In genomic region chr11:21658985-21659384, GRCm38 (mm10) we compare ENCODE assay signal across 10 mouse cellular contexts.
DNase-seq lines count a peak whose midpoint lies in the region; ATAC-seq lines count a peak whose summit lies in the region.
"Had no signal": no experiment of that assay in that cellular context is flagged by ENCODE, and none has a peak within 500 bp of the region (broad histone marks: within the 10 kb centered on the region; RNA-seq: fewer than 3 reads in every experiment).

No protein-coding gene starts in this region.

- WGBS in kidney, embryonic 14.5 days: 75% methylated on average over 3 of the region's 3 CpGs

- H3K4me2 ChIP-seq in kidney, embryonic 14.5 days (replicated peaks; ENCODE audit: low read depth, low read length): no peak overlapping the region
- H3K4me2 ChIP-seq: limb, embryonic 12.5 days had no signal

- no peaks in the 10 kb centered on the region for H3K4me1 ChIP-seq in kidney, embryonic 14.5 days (ENCODE audit: control insufficient read depth, insufficient read depth, low read length)
- H3K4me1 ChIP-seq: limb, embryonic 12.5 days had no signal

- no peaks in the 10 kb centered on the region for H3K9me3 ChIP-seq in kidney, embryonic 14.5 days (ENCODE audit: control insufficient read depth, low read length)
- H3K9me3 ChIP-seq: limb, embryonic 12.5 days had no signal

- H3K36me3 ChIP-seq in kidney, embryonic 14.5 days (ENCODE audit: control insufficient read depth, insufficient read depth, low read length): no peaks in the 10 kb centered on the region
- H3K36me3 ChIP-seq: limb, embryonic 12.5 days had no signal

- DNase-seq in adrenal gland, postnatal 10 days: peak; percentile 46
- DNase-seq in adrenal gland, adult 18-20 months (ENCODE audit: low spot score in 2 of 2): no peak
- DNase-seq in kidney, postnatal 10 days: peak; percentile 55
- peak; percentile 53 for DNase-seq in MN1 (ENCODE audit: low spot score)
- peak; percentile 18 to 37 for DNase-seq in kidney, postnatal 4 days
- DNase-seq in right cerebral cortex, postnatal 4 days: peak; percentile 43
- DNase-seq in gastrocnemius, postnatal 4 days (ENCODE audit: low spot score in 2 of 2): no peak

- no peak overlapping the region for H3K9ac ChIP-seq in kidney, embryonic 14.5 days (ENCODE audit: low read depth, low read length)
- H3K9ac ChIP-seq: limb, embryonic 12.5 days had no signal

- no peak for ATAC-seq in kidney, embryonic 14.5 days (ENCODE audit: low FRiP score, low TSS enrichment)

- no peak overlapping the region for H3K27ac ChIP-seq in kidney, embryonic 14.5 days (ENCODE audit: low read depth, low read length)
- H3K27ac ChIP-seq: limb, embryonic 12.5 days had no signal

- no peaks in the 10 kb centered on the region for H3K27me3 ChIP-seq in kidney, embryonic 14.5 days (ENCODE audit: control insufficient read depth, insufficient read depth, low read length)
- H3K27me3 ChIP-seq: limb, embryonic 12.5 days had no signal

- no peak overlapping the region for H3K4me3 ChIP-seq in kidney, embryonic 14.5 days (ENCODE audit: low read length)
- H3K4me3 ChIP-seq: erythroblast, embryonic 14.5 days; limb, embryonic 12.5 days had no signal

Comparison
In these comparisons a context has a peak if more than half of its experiments do, and no peak if none do; other contexts are left out.
1. DNase-seq: peak in adrenal gland, postnatal 10 days (single experiment), kidney, postnatal 10 days (single experiment), MN1 (single experiment), kidney, postnatal 4 days (2 of 2) and right cerebral cortex, postnatal 4 days (single experiment); none in adrenal gland, adult 18-20 months (0 of 2) and gastrocnemius, postnatal 4 days (0 of 2).